Mouse (Mus musculus) naive thymus-derived CD4-positive, alpha-beta T cell, adult 2 months (primary cell): ENCODE measurements around the gene Tnfrsf13c.

Experiments
- DNase-seq: peaks from one replicate; pipeline ENCODE4 v3.0.0-alpha.2; 2011; ENCODE audit warnings: low read depth

The Tnfrsf13c gene

GRCm38 (mm10) chr15:82183596-82183995 is 40.6 kb downstream of the Tnfrsf13c start:
- DNase-seq = no peak

GRCm38 (mm10) chr15:82182311-82182710 is 41.9 kb downstream of the Tnfrsf13c start:
- DNase-seq = no peak

DNA sequence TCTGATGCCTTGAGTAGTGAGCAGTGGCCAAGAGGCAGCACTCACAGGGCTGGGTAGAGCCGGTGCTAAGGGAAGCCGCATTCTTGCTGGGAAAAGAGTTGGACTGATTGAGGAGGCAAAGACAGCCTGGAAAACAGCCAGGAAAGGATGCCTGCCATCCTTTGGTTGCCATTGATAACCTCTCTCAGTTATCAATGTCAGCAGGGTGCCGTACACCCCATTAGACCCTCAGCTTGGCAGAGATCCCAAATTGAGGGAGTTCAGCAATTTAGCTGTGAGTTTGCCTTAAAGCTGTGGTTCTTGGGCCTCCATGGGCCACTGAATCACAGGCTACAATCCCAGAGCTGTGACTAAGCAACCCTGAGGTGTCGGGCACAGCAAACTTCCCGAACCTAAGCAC is 43.0 kb downstream of the Tnfrsf13c start:
- no peak for DNase-seq

DNA sequence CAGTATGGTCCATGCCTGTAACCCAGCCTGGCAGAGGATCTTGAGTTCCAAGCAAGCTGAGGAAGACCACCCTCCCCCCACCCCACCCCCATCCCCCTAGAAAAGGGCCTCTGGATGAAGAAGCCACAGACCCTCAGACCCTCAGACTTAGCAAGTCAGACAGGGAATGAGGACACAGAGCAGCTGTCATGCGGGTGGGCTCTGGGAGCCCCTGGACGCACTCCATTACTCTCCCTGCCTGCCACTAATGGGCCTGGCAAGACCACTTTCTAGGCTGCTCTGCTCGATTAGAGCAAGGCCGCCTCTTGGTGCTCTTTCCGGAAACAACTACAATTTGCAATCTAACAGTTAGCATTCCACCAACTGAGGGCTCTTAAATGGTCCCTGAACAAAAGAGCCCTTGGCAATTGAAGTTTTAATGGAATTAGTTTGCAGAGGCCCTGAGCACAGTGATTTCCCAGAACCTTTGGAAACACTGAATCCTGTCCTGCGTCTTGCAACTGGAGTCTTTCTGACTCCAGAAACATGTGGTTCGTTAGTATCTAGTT is 46.4 kb downstream of the Tnfrsf13c start:
- no peak for DNase-seq

DNA sequence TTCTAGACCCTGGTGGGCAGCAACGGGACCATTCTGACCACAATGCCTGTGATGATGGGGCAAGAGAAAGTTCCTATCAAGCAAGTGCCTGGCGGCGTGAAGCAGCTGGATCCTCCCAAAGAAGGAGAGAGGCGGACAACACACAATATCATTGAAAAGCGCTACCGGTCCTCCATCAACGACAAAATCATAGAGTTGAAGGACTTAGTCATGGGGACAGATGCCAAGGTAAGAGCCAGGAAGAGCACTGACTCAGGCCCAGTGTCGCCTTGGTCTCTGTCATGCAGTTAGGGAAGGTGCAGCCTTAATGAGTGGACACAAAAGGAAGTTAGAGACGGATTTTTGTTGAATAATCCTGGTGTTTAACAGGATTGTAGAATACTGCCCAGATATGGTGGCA is 49.1 kb downstream of the Tnfrsf13c start:
- no peak for DNase-seq

DNA sequence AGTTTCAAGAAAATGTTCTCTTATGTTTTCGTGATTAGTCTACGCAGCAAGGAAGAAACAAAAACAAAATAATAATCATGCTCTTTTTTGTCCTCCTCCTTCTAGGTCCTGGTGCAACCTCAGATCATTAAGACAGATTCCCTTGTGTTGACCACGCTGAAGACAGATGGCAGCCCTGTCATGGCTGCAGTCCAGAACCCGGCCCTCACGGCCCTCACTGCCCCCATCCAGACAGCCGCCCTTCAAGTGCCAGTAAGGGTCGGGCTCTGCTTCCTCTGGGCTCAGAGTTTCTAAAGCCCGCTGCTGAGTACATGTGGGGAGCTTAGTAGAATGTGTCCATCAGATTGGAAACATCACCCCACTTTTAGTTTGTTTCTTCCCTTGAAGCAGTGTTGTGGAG is 51.5 kb downstream of the Tnfrsf13c start:
- DNase-seq = no peak
